Mouse (Mus musculus) intestine, postnatal 0 days (tissue): ENCODE results near the gene Sec31a. TPM values are rescaled to one million over a fixed set of nuclear protein-coding genes. Genes with fewer than 3 reads are reported as not detected.

Experiments
- ATAC-seq: fragments of 200-750 bp; cut with Nextera tagmentation; 2 replicates; pipeline ENCODE4 v1.8.0; 2017; ENCODE audit warnings: mild to moderate bottlenecking, moderate TSS enrichment, moderate library complexity
- H3K27ac ChIP-seq: fragments of 300-500 bp; sonication (generic); 2 replicates; pipeline ENCODE4 v1.5.1; 2014; ENCODE audit warnings: mild to moderate bottlenecking, low read depth, low read length, moderate library complexity
- H3K27me3 ChIP-seq: fragments of 300-500 bp; sonication (generic); replicated peaks from 2 replicates; pipeline ENCODE4 v1.6.1; 2014; ENCODE audit warnings: low read length, mixed read lengths; ENCODE audit not compliant: control insufficient read depth, insufficient read depth
- H3K36me3 ChIP-seq: fragments of 300-500 bp; sonication (generic); 2 replicates; pipeline ENCODE4 v1.6.1; 2014; ENCODE audit warnings: mild to moderate bottlenecking, moderate library complexity; ENCODE audit not compliant: control insufficient read depth, insufficient read depth
- H3K4me1 ChIP-seq: fragments of 300-500 bp; sonication (generic); replicated peaks from 2 replicates; pipeline ENCODE4 v1.6.1; 2014; ENCODE audit warnings: antibody characterized with exemption, low read length, mixed read lengths; ENCODE audit not compliant: control insufficient read depth, insufficient read depth
- H3K4me2 ChIP-seq: fragments of 300-500 bp; sonication (generic); replicated peaks from 2 replicates; pipeline ENCODE4 v1.6.1; 2014; ENCODE audit warnings: low read depth, mild to moderate bottlenecking, moderate library complexity
- H3K4me3 ChIP-seq: fragments of 300-500 bp; sonication (generic); 2 replicates; pipeline ENCODE4 v1.5.1; 2014; ENCODE audit warnings: low read depth, low read length
- H3K9ac ChIP-seq: fragments of 300-500 bp; sonication (generic); 2 replicates; pipeline ENCODE4 v1.6.1; 2014; ENCODE audit warnings: mild to moderate bottlenecking, low read depth, low read length
- H3K9me3 ChIP-seq: fragments of 300-500 bp; sonication (generic); 2 replicates; pipeline ENCODE4 v1.6.1; 2016; ENCODE audit warnings: mixed run types; ENCODE audit not compliant: control insufficient read depth
- CTCF ChIP-seq: sonication (generic); IDR thresholded peaks from 2 replicates; pipeline ENCODE4 v1.5.1; 2016; ENCODE audit warnings: low read depth, mild to moderate bottlenecking, control low read depth, antibody characterized with exemption, moderate library complexity
- WGBS: fragments of 180-500 bp; shearing (Covaris S2); extraction: QIAGEN DNeasy Blood & Tissue Kit; methylation state at CpG from one replicate; pipeline ENCODE4 v1.1.7; 2014; 5-methylcytosine and 5-hydroxymethylcytosine counted together
- polyA plus RNA-seq: library from polyadenylated mRNA; unstranded; fragments of >200 nt; fragmentation: Nextera tagmentation; extraction: Ambion mirVana; gene quantifications from 2 replicates; pipeline ENCODE4 v1.2.1, GENCODE M21; 2015

Gene Sec31a
- polyA plus RNA-seq = 230 and 242 TPM in 2 replicates

- H3K4me3 ChIP-seq = peak within 1 kb of the TSS; percentile 94
- H3K36me3 ChIP-seq = peaks cover 21% of the 10 kb centered on the region
- TF ChIP-seq CTCF = peak; percentile 34
- peak; percentile 98 for ATAC-seq
- H3K4me2 ChIP-seq = peak within 1 kb of the TSS; percentile 68
- peak within 1 kb of the TSS; percentile 97 for H3K27ac ChIP-seq
- 0 out of 2 replicates have a peak, but pooled peaks cover 14% of the 10 kb centered on the region for H3K4me1 ChIP-seq
- H3K9ac ChIP-seq = peak within 1 kb of the TSS; percentile 79
- WGBS = under 1% methylated on average over 78 of the region's 82 CpGs
- no peaks in the 10 kb centered on the region for H3K9me3 ChIP-seq
- H3K27me3 ChIP-seq = no peaks in the 10 kb centered on the region
Observed at GRCm38 (mm10) chr5:100415761-100416590, at the start of gene Sec31a. Gene Sec31a, minus strand, starts transcription at chr5:100416234.

- no peak for TF ChIP-seq CTCF
- H3K4me2 ChIP-seq = no peak overlapping the region
- H3K9ac ChIP-seq = no peak overlapping the region
- ATAC-seq = no peak
- no peaks in the 10 kb centered on the region for H3K27me3 ChIP-seq
- no peak overlapping the region for H3K4me3 ChIP-seq
- H3K27ac ChIP-seq = no peak overlapping the region
- H3K36me3 ChIP-seq = peaks cover 30% of the 10 kb centered on the region
- H3K4me1 ChIP-seq = no peaks in the 10 kb centered on the region
- 91% methylated on average over 2 of the region's 2 CpGs for WGBS
- H3K9me3 ChIP-seq = no peaks in the 10 kb centered on the region
Observed at GRCm38 (mm10) chr5:100462374-100462773, 46.3 kb upstream of the Sec31a start.

GRCm38 (mm10) chr5:100461526-100461925 is 45.5 kb upstream of the Sec31a start:
- no peaks in the 10 kb centered on the region for H3K4me1 ChIP-seq
- no peak overlapping the region for H3K4me2 ChIP-seq
- H3K9ac ChIP-seq = no peak overlapping the region
- ATAC-seq = no peak
- H3K27ac ChIP-seq = no peak overlapping the region
- no peak for TF ChIP-seq CTCF
- no peaks in the 10 kb centered on the region for H3K9me3 ChIP-seq
- no peak overlapping the region for H3K4me3 ChIP-seq
- H3K36me3 ChIP-seq = peaks cover 33% of the 10 kb centered on the region
- H3K27me3 ChIP-seq = no peaks in the 10 kb centered on the region
- 94% methylated on average over 9 of the region's 9 CpGs for WGBS

- H3K4me3 ChIP-seq = no peak overlapping the region
- no peak for TF ChIP-seq CTCF
- H3K9me3 ChIP-seq = no peaks in the 10 kb centered on the region
- no peak overlapping the region for H3K27ac ChIP-seq
- peaks cover 36% of the 10 kb centered on the region for H3K36me3 ChIP-seq
- no peak overlapping the region for H3K4me2 ChIP-seq
- no peaks in the 10 kb centered on the region for H3K4me1 ChIP-seq
- WGBS = 91% methylated on average over 5 of the region's 5 CpGs
- H3K9ac ChIP-seq = no peak overlapping the region
- no peak for ATAC-seq
- H3K27me3 ChIP-seq = no peaks in the 10 kb centered on the region
Observed at GRCm38 (mm10) chr5:100459468-100459867, 43.4 kb upstream of the Sec31a start.

GRCm38 (mm10) chr5:100451871-100452270 is 35.8 kb upstream of the Sec31a start:
- ATAC-seq = no peak
- no peak overlapping the region for H3K27ac ChIP-seq
- no peaks in the 10 kb centered on the region for H3K27me3 ChIP-seq
- no peak for TF ChIP-seq CTCF
- no peak overlapping the region for H3K4me3 ChIP-seq
- H3K4me2 ChIP-seq = no peak overlapping the region
- H3K9ac ChIP-seq = no peak overlapping the region
- no peaks in the 10 kb centered on the region for H3K9me3 ChIP-seq
- WGBS = 82% methylated on average over 2 of the region's 2 CpGs
- no peaks in the 10 kb centered on the region for H3K4me1 ChIP-seq
- peaks cover 60% of the 10 kb centered on the region for H3K36me3 ChIP-seq

- no peaks in the 10 kb centered on the region for H3K27me3 ChIP-seq
- no peak for TF ChIP-seq CTCF
- H3K9me3 ChIP-seq = no peaks in the 10 kb centered on the region
- H3K27ac ChIP-seq = no peak overlapping the region
- ATAC-seq = no peak
- H3K4me1 ChIP-seq = no peaks in the 10 kb centered on the region
- peaks cover 9% of the 10 kb centered on the region for H3K36me3 ChIP-seq
- 96% methylated on average over 14 of the region's 14 CpGs for WGBS
- no peak overlapping the region for H3K4me2 ChIP-seq
- H3K4me3 ChIP-seq = no peak overlapping the region
- H3K9ac ChIP-seq = no peak overlapping the region
Observed at GRCm38 (mm10) chr5:100438796-100439195, 22.8 kb upstream of the Sec31a start.
